Mouse (Mus musculus) erythroblast, embryonic 14.5 days (primary cell): ENCODE measurements around the gene Crym.

ENCODE experiments used
- GATA1 ChIP-seq: IDR thresholded peaks from 2 replicates; pipeline ENCODE4 v1.6.1; 2012; ENCODE audit warnings: low read length, inconsistent platforms, mixed read lengths
- TAL1 ChIP-seq: IDR thresholded peaks from 3 replicates; pipeline ENCODE4 v1.6.1; 2012; ENCODE audit warnings: low read length, inconsistent platforms, mixed read lengths

DNA sequence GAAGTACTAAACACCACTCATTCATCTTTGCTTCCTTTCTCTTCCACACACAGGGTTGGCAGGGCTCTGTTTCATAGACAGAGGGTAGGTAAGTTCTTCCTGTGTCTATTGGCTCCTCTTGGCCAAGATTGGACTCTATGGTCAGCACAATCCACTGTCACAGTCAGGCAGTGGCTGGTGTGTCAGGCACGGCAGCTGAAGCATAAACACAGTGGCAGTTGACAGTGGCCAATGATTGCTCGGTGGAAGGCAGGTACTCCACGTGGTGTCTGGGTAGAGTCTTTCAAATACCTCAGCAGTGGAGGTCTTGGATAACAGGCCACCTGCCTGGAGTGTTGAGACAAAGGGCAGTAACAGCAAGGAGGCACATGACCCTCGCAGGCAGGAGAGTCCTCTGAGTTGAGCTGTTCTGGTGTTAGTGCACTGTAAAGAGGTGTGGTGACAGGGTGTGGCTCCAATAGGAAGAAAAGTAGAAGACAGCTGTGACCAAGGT lies 43.7 kb downstream of the Crym start:
- no peak for TF ChIP-seq TAL1
- no peak for TF ChIP-seq GATA1
